Mouse (Mus musculus) heart, adult 11 months (tissue): ENCODE results near the gene Usp2.
A peak's percentile ranks its signal among the peaks of the same experiment; 100 is the strongest.

Experiments
- DNase-seq: peaks from one replicate; pipeline ENCODE4 v3.0.0; 2022

Gene Usp2

DNA sequence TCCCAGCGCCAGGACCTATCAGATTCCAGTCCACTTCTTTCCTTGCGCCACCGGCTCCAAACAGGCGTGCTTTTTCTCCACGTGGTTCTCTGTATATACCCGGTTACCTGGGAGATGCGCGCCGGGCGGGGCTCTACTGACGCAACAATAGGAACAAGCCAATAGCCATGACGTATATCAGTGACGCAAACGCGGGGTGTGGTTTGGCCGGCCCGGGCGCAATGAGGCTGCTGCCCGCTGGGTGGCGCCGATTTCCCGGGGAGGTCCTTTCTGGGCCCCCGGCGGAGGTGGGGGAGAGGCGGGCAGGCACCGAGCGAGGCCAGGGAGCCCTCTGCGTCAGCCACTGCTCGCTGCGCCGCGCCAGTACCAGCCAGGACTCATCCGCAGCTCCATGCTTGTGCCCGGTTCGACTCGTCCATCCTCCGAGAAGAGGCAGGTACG is at the start of gene Usp2:
Gene Usp2 (plus strand): TSS at position 237 of the 441 bp plus-strand sequence.
- peak; percentile 100 for DNase-seq

- no peak for DNase-seq
These were observed 49.0 kb upstream of the Usp2 start for GRCm38 (mm10) chr9:44017846-44018245.

DNA sequence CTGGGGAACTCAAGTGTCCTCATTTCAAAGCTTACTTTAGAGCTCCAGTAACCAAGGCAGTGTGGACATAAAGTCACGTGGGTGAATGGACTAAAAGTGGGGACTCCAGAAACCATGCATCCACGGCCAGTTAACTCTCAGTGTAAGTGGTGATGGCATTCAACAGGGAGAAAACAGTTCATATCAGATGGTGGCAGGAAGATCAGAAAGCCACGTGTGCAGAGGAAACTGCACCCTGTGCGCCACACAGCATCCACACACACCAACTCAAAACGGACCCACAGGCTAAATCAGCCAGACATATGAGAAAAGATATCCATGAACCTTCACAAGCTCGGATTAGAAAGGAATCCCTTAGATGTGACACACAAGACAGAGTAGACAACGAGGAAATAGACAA is 46.8 kb upstream of the Usp2 start:
- no peak for DNase-seq

- no peak for DNase-seq
These were observed 44.5 kb upstream of the Usp2 start for GRCm38 (mm10) chr9:44022100-44022847.

DNA sequence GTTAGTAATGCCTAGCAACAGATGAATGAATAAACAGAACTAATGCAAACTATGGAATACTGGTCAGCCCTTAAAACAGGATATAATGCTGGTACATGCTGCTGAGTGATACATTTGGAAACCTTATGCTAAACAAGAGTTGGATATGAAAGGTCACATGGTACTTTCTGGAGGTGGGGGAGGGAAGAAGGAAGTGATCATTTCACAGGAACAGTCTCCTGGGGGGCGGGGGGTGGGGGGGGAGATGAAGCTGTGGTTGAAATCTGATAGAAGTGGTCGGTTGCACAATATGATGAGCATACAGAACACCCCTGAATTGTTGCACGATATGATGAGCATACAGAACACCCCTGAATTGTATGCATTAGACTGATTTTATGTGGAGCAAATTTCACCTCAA is 42.7 kb upstream of the Usp2 start:
- no peak for DNase-seq

DNA sequence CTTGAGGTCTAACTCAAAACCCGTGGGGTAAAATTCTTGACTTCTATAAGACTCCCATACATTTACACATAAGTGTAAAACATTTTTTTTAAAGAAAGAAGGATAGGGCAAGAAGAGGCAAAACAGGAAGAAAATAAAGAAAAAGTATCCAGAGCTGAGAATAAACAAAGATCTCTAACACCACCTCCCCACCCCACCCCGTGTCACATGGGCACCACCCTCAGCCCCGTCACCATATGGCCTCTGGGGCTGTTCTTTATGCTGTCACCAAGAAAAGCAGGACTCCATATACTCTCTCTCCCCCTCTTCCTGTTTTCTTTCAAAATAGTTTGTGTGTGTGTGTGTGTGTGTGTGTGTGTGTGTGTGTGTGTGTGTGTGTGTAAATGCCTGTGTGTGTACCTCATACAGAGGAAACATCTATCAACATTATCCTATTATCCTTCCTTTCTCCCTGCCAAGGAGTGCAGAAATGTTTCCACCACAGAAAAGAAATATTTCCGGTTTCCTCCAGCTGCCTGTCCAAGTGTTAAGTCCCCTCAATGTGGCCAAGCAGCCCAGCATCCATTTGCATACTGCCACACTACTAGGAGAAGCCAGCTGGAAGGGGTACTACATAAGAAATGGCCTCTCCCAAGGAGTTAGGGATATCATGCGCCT is 37.1 kb upstream of the Usp2 start:
- no peak for DNase-seq

GRCm38 (mm10) chr9:44030646-44031045 is 36.2 kb upstream of the Usp2 start:
- DNase-seq: no peak

DNA sequence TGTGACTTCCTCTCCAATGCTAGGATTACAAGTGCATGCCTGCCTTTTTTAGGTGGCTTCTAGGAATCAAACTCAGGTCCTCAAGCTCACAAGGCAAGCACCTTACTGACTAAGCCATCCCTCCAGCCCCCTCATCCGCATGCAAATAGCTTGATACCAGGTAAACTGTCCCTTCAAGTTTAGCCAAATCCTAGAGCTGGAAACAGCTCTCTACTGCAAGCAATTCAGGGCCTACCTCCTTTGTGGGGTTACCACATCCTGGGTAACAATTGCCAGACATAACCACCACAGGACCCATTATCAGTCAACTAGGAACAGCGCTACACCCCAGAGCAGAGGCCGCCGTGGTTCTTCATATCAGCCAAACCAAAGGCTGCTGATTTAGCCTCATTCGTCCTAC is 35.7 kb upstream of the Usp2 start:
- DNase-seq: no peak

DNA sequence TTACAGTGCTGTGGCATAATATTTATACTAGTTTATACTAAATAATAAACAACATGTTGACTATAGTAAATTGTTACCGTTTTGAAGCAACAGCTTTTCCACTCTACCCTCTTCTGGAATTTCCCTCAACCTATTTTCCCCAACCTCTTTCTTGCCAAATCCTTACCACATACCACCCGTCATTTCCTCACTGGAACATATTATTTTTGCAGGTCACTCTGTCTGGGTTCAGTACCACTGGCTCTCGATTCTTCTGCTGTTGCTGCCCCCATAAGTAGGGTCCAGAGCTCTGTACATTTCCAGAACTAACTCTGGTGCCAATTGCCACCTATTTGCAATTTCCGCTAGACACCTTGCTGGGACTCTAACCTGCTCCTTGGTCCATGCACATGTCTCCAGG is 34.9 kb upstream of the Usp2 start:
- DNase-seq: no peak

DNA sequence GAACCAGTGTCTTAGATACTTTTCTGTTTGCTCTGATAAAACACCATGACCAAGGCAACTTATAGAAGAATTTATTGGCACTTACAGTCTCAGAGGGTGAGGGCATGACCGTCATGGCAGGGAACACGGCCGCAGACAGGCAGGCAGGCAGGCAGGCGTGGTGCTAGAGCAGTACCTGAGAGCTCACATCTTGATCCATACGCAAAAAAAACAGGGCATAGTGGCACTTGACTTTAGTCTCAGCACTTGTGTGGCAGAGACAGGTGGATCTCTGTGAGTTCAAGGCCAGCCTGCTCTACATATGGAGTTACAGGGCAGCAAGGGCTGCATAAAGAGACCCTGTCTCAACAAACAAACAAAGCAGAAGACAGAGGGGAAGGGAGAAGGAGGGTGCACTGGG is 33.5 kb upstream of the Usp2 start:
- no peak for DNase-seq

GRCm38 (mm10) chr9:44033957-44034727 is 32.7 kb upstream of the Usp2 start:
- DNase-seq: no peak

DNA sequence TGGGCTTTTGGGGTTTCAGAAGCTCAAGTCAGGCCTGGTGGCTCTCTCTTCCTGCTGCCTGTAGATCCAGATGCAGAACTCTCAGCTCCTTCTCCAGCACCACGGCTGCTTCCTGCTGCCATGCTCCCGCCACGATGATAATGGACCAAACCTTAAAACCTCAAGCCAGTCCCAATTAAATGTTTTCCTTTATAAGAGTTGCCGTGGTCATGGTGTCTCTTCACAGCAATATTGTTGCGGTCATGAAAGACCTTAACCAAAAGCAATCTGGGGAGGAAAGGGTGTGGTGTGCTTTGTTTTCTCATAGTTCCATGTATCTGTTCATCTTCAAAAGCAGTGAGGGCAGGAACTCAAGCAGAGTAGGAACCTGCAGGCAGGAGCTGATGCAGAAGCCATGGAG is 29.7 kb upstream of the Usp2 start:
- no peak for DNase-seq

DNA sequence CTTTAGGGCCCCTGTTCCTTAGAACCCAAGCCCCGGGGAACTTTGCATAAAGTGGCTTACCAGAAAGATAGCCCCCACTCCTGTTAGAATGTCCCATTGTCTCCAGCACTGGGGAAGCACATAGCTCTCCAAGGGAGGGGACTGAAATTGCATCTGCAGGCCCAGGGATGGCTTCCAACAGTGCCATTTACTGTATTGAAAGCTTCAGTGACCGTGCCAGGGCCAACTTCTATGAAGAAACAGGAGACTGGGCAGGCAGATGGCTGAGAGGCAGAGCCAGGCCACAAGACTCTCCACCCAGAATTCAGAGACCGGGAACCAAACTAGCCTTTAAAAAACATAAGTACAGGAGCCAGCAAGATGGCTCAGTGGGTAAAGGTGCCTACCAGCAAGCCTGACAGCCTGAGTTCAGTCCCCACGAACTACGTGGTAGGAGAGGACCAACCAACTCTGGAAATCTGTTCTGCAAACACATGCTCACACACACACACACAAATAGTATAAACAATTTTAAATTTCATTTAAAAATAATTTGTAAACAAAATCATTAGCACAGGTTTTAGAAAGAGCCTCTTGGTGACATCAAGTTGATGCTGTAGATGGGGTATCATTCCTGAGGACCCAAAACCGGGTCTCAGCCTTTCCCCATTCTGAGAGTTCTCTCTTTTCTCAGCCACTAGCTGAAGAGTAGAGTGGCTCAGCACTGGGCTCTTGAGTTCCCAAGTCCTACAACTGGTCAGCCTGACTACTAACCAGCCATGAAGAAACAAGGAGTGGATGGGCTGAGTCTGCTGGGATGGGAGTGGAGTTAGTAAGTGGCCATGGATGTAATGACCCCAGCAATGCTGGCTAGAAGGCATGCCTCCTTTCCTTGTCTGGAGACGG is 25.1 kb upstream of the Usp2 start:
- peak; percentile 100 for DNase-seq

DNA sequence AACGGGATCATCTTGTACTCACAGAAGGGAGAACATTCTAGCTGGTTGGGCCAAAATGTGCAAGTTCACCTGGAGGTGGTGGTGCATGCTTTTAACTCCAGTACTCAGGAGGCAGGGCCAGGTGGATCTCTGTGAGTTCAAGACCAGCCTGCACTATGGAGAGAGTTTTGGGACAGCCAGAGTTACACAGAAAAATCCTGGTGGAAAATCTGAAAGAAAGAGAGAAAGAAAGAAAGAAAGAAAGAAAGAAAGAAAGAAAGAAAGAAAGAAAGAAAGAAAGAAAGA is 24.5 kb upstream of the Usp2 start:
- no peak for DNase-seq

DNA sequence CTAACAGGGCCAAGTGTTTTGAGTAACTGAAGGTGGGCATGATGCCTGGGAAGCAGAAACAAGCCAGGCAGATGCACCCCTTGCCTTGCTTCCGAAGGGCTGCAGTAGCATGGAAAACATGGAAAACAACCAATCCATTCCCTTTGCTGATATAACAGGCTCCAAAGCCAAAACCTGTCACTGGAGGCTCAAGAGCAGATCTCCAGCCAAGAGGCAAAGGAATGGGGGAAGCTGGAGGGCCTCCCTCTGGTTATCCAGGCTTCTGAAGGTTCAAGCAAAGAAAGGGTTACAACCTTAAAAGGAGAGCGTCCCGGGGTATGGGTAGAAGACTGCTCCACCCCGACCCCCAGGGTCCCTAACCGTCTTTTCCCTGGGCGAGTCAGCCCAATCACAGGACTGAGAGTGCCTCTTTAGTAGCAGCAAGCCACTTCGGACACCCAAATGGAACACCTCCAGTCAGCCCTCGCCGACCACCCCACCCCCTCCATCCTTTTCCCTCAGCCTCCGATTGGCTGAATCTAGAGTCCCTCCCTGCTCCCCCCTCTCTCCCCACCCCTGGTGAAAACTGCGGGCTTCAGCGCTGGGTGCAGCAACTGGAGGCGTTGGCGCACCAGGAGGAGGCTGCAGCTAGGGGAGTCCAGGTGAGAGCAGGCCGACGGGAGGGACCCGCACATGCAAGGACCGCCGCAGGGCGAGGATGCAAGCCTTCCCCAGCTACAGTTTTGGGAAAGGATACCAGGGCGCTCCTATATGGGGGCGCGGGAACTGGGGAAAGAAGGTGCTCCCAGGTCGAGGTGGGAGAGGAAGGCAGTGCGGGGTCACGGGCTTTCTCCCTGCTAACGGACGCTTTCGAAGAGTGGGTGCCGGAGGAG is 23.7 kb upstream of the Usp2 start, which contains the start of gene Thy1:
Gene Thy1 (plus strand): TSS at position 549 of the 872 bp plus-strand sequence.
- no peak for DNase-seq

DNA sequence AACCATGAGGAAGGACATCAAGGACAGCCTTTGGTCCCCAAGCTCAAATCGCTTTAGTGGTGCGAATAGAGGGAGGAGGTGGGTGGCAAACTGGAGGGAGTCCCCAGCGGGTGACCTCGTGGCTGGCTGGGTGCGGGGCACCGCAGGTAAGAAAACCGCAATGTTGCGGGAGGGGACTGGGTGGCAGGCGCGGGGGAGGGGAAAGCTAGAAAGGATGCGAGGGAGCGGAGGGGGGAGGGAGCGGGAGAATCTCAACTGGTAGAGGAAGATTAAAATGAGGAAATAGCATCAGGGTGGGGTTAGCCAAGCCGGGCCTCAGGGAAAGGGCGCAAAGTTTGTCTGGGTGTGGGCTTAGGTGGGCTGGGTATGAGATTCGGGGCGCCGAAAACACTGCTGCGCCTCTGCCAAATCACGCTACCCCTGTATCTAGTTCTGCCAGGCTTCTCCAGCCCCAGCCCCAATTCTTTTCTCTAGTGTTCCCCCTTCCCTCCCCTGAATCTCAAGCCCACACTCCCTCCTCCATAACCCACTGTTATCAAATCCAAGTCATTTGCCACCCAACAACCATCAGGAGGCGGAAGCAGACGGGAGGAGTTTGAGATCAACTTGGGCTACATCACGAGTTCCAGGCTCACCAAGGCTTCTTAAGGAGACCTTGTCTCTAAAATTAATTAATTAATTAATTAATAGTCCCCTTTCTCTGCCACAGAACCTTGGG is 23.0 kb upstream of the Usp2 start:
- peak; percentile 100 for DNase-seq

DNA sequence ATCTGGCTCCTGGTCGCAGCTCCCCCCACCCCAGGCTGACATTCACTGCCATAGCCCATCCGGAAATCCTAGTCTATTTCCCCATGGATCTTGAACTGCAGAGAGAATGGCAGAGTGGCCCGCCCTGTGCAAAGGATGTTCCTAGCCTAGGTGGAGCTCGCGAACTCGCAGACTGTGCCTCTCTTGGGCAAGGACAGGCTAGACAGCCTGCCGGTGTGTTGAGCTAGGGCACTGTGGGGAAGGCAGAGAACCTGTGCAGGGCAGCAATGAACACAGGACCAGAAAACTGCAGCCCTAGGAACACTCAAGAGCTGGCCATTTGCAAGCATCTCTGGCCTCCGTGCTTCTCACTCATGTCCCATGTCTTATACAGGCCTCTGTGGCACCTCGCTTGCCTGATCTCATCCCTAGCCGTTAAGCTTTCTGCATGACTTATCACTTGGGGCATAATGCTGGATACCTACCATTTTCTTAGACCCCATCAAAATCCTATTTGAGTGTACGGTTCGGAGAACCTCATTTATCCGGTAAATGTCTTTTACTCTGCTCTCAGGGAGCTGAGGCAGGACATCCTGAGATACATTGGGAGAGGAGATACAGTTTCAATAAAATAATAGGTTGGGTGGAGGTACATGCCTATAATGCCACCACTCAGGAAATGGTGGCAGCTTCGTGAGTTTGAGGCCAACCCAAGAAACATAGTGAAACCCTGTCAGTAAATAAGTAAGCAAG is 22.2 kb upstream of the Usp2 start:
- peak; percentile 100 for DNase-seq

GRCm38 (mm10) chr9:44045158-44045883 is 21.5 kb upstream of the Usp2 start:
- peak; percentile 100 for DNase-seq

DNA sequence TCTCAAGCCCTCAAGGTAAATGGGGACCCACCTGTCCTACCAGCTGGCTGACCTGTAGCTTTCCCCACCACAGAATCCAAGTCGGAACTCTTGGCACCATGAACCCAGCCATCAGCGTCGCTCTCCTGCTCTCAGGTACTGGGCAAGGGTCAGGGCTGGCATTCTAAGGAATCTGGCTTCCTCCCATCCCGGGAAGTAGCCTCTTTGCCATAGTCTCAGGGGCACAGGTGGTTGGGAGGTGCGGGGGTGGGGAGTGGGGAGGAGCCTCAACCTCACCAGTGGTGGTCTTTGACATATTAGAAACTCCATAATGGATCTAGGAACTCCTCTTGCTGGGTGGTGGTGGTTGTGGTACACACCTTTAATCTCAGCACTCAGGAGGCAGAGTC is 20.9 kb upstream of the Usp2 start:
- no peak for DNase-seq

DNA sequence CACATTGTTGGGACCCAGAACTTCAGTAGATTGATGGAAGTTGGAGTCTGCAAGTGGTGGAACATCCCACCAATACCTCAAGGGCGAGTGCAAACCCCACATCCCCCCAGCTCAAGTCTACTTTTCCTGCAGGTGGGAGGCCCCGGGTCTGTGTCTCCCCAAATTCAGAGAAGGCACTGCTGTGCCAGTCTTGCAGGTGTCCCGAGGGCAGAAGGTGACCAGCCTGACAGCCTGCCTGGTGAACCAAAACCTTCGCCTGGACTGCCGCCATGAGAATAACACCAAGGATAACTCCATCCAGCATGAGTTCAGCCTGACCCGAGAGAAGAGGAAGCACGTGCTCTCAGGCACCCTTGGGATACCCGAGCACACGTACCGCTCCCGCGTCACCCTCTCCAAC is 20.4 kb upstream of the Usp2 start:
- no peak for DNase-seq
